Mouse (Mus musculus) heart, postnatal 0 days (tissue): ENCODE results near the gene Tmem87b. TPM values are rescaled to one million over a fixed set of nuclear protein-coding genes. Genes with fewer than 3 reads are reported as not detected.
A peak's percentile ranks its signal among the peaks of the same experiment; 100 is the strongest.

ENCODE experiments used
- ATAC-seq: fragments of 200-750 bp; cut with Nextera tagmentation; 2 replicates; pipeline ENCODE4 v1.8.0; 2017; ENCODE audit warnings: low read depth, moderate number of reproducible peaks, moderate library complexity; ENCODE audit not compliant: insufficient read depth
- DNase-seq: peaks from one replicate; pipeline ENCODE4 v3.0.0-alpha.2; 2016; ENCODE audit warnings: low spot score
- H3K27ac ChIP-seq: fragments of 300-500 bp; sonication (generic); 2 replicates; pipeline ENCODE4 v1.5.1; 2014; ENCODE audit warnings: low read depth, mild to moderate bottlenecking
- H3K27me3 ChIP-seq: fragments of 300-500 bp; sonication (generic); 2 replicates; pipeline ENCODE4 v1.6.1; 2014; ENCODE audit warnings: low read length, mixed read lengths; ENCODE audit not compliant: control insufficient read depth, insufficient read depth
- H3K36me3 ChIP-seq: fragments of 300-500 bp; sonication (generic); replicated peaks from 2 replicates; pipeline ENCODE4 v1.6.1; 2014; ENCODE audit warnings: low read length, mixed read lengths; ENCODE audit not compliant: control insufficient read depth, insufficient read depth
- H3K4me1 ChIP-seq: fragments of 300-500 bp; sonication (generic); 2 replicates; pipeline ENCODE4 v1.6.1; 2014; ENCODE audit warnings: antibody characterized with exemption; ENCODE audit not compliant: control insufficient read depth, insufficient read depth
- H3K4me2 ChIP-seq: fragments of 300-500 bp; sonication (generic); 2 replicates; pipeline ENCODE4 v1.6.1; 2014; ENCODE audit warnings: low read depth, mild to moderate bottlenecking, low read length, moderate library complexity
- H3K4me3 ChIP-seq: fragments of 300-500 bp; sonication (generic); 2 replicates; pipeline ENCODE4 v1.5.1; 2014; ENCODE audit warnings: low read depth, low read length
- H3K9ac ChIP-seq: fragments of 300-500 bp; sonication (generic); replicated peaks from 2 replicates; pipeline ENCODE4 v1.6.1; 2014; ENCODE audit warnings: low read depth, low read length, mixed read lengths
- H3K9me3 ChIP-seq: fragments of 300-500 bp; sonication (generic); replicated peaks from 2 replicates; pipeline ENCODE4 v1.6.1; 2016; ENCODE audit warnings: low read length; ENCODE audit not compliant: control insufficient read depth
- CTCF ChIP-seq: IDR thresholded peaks from 2 replicates; pipeline ENCODE4 v1.5.1; 2016; ENCODE audit warnings: antibody characterized with exemption, control low read depth, low read depth
- EP300 ChIP-seq: IDR thresholded peaks from 2 replicates; pipeline ENCODE4 v1.6.1; 2016; ENCODE audit warnings: antibody characterized with exemption, low read depth
- WGBS: fragments of 180-500 bp; shearing (Covaris S2); extraction: QIAGEN DNeasy Blood & Tissue Kit; methylation state at CpG from one replicate; pipeline ENCODE4 v1.1.7; 2014; 5-methylcytosine and 5-hydroxymethylcytosine counted together
- polyA plus RNA-seq: library from polyadenylated mRNA; unstranded; fragments of >200 nt; fragmentation: Nextera tagmentation; extraction: Ambion mirVana; gene quantifications from 2 replicates; pipeline ENCODE4 v1.2.1, GENCODE M21; 2015
- total RNA-seq: library from RNA; depleted of rRNA; stranded (reverse); fragments of >200 nt; gene quantifications from 2 replicates; pipeline ENCODE4 v1.2.3, GENCODE M21; 2014; ENCODE audit warnings: low replicate concordance; rRNA removed

Tmem87b gene
- total and polyA plus RNA-seq, 2 experiments from 2014 or later = 23.7 to 29.5 TPM

DNA sequence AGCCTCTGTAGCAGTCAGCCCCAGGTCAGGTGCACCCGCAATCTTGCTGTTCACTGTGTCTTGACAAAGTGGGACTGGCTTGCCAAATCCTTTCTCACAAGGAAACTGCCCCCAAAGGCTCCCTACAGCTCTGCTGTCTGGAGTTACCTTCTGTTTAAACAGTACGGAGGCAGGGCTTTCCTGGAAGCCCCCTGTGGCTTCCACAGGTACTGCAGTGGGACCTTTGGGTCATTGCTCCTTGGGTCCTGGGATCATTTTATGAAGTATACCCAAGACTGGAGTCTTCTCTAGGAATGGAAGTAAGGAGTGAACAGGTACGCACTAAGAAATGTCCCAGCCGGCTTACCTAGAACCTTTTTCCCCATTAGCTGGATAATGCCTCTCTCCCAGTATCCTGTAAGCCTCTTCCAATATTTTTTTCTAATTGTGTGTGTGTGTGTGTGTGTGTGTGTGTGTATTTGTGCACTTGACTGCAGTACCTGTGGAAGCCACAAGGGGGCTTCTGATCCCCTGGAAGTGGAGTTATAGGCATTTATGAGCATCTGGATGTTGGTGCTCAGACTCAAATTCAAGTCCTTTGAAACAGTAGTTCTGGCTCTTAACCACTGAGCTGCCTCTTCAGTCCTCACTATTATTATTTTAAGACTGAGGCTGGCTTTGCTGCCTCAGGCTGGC, 72.9 kb downstream of the Tmem87b start:
- Histone ChIP-seq H3K9me3 (no peaks in the 10 kb centered on the region), H3K4me2 (no peak overlapping the region), H3K9ac (no peak overlapping the region), H3K4me3 (no peak overlapping the region), H3K27me3 (no peaks in the 10 kb centered on the region), H3K4me1 (0 out of 2 replicates have a peak, but pooled peaks cover 4% of the 10 kb centered on the region), H3K27ac (no peak overlapping the region), H3K36me3 (no peaks in the 10 kb centered on the region)
- ATAC-seq = no peak
- WGBS = 84% methylated on average over 4 of the region's 4 CpGs
- TF ChIP-seq CTCF = no peak
- TF ChIP-seq EP300 = no peak
- DNase-seq = no peak

DNA sequence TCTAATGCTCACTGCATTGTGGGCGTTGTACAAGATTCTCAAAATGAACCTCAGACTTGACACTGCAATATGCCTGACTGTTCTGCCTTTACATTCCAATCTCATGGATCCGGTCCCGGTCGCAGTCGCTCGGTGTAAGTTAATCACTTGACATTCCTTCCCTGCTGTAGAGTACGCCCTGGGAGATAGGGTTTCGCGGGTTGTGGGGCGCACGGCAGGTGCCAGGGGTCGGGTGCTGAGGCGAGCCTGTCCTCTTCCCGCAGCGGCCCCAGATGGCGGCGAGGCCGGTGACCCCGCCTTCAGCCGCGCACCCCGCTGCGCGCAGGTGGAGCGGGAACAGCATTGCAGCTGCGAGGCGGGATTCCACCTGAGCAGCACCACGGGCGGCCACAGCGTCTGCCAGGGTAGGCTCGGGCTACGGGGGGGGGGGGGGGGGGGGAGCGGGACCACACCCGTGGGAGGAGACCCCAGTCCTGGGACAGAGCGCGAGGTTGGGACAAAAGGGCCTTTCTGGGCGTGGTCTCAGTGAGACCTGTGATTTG, 74.3 kb downstream of the Tmem87b start:
- Histone ChIP-seq H3K4me2 (peak overlapping the region; percentile 71), H3K9ac (no peak overlapping the region), H3K36me3 (no peaks in the 10 kb centered on the region), H3K27ac (no peak overlapping the region), H3K4me3 (peak overlapping the region; percentile 36), H3K9me3 (no peaks in the 10 kb centered on the region), H3K27me3 (no peaks in the 10 kb centered on the region), H3K4me1 (0 out of 2 replicates have a peak, but pooled peaks cover 4% of the 10 kb centered on the region)
- DNase-seq = no peak
- 4% methylated on average over 34 of the region's 37 CpGs for whole genome bisulfite sequencing
- TF ChIP-seq CTCF (no peak), EP300 (no peak)
- ATAC-seq = peak; percentile 53; the same call in 1 of the 2 replicates

DNA sequence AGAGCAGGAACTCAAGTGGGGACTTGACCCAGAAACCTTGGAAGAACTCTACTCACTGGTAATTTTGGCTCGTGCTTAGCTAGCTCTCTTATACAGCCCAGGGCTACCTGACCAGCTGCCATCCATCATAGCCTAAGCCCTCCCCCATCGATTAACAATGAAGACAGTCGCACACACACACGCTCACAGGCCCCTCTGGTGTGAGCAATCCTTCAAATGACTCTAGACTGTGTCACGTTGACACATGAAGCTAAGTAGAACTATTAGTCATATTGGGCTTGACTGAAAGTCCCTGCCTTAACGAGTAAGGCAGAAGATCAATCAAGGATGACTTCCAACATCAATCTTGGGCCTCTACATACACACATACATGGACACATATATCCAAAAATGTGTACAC, 84.9 kb downstream of the Tmem87b start:
- DNase-seq (no peak), ATAC-seq (no peak)
- 80% methylated on average over 6 of the region's 6 CpGs for WGBS
- Histone ChIP-seq H3K27me3 (no peaks in the 10 kb centered on the region), H3K36me3 (no peaks in the 10 kb centered on the region), H3K27ac (no peak overlapping the region), H3K9ac (no peak overlapping the region), H3K4me1 (no peaks in the 10 kb centered on the region), H3K9me3 (peaks cover 3% of the 10 kb centered on the region; the same call in 1 of the 2 replicates), H3K4me3 (no peak overlapping the region), H3K4me2 (no peak overlapping the region)
- no peak for TF ChIP-seq CTCF
- TF ChIP-seq EP300 = no peak

DNA sequence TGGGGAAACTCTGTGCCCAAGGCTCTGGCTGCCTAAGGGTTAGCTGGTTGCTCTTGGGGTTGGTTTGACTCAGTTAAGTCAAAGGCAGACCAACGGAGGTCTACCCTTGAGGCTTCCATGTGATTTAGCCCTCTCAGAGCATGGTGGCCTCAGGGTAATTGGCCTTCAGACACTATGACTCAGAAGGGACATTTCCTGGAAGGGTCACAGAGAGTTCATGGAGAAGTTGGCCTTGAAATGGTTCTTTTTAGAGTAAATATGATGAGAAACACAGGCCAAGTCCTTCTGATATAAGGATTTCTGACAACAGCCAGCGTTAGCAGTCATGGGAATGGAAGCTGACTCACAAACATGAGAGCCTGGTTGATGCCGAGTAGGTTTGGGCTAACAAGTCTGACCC, 85.7 kb downstream of the Tmem87b start:
- DNase-seq (no peak), ATAC-seq (no peak)
- Histone ChIP-seq H3K9me3 (peaks cover 3% of the 10 kb centered on the region; the same call in 1 of the 2 replicates), H3K4me2 (no peak overlapping the region), H3K4me1 (no peaks in the 10 kb centered on the region), H3K9ac (no peak overlapping the region), H3K36me3 (no peaks in the 10 kb centered on the region), H3K27me3 (no peaks in the 10 kb centered on the region), H3K4me3 (no peak overlapping the region), H3K27ac (no peak overlapping the region)
- TF ChIP-seq CTCF (no peak), EP300 (no peak)
- 70% methylated on average over 3 of the region's 3 CpGs for WGBS

Other genes with a start within 250 kb of the Tmem87b start
- gene Spdye4c, start 226.9 kb upstream of the Tmem87b start, total RNA-seq = not detected in 2 replicates
- gene Spdye4c, start 226.9 kb upstream of the Tmem87b start, polyA plus RNA-seq = not detected in 2 replicates
- 33.8 and 69.5 TPM in 2 replicates for gene Anapc1, start 130.7 kb upstream of the Tmem87b start, total RNA-seq
- 14.1 and 16.1 TPM in 2 replicates for gene Anapc1, start 130.7 kb upstream of the Tmem87b start, polyA plus RNA-seq
- gene Mertk, start 119.2 kb upstream of the Tmem87b start, total RNA-seq = 4.6 and 6.1 TPM in 2 replicates
- 2.3 TPM in 2 replicates for gene Mertk, start 119.2 kb upstream of the Tmem87b start, polyA plus RNA-seq
- 0.93 TPM in 1 of 2 replicates, not detected in the other for gene Fbln7, start 44.9 kb downstream of the Tmem87b start, total RNA-seq
- 0.42 and 0.62 TPM in 2 replicates for gene Fbln7, start 44.9 kb downstream of the Tmem87b start, polyA plus RNA-seq
- gene Zc3h8, start 126.0 kb downstream of the Tmem87b start, total RNA-seq = 1.4 TPM in 1 of 2 replicates, not detected in the other
- 6.8 and 7.3 TPM in 2 replicates for gene Zc3h8, start 126.0 kb downstream of the Tmem87b start, polyA plus RNA-seq
- gene Zc3h6, start 149.3 kb downstream of the Tmem87b start, total RNA-seq = 1.7 and 1.8 TPM in 2 replicates
- 3.0 and 3.2 TPM in 2 replicates for gene Zc3h6, start 149.3 kb downstream of the Tmem87b start, polyA plus RNA-seq
- gene Gm10762, start 149.6 kb downstream of the Tmem87b start, total RNA-seq = 7.7 and 31.0 TPM in 2 replicates
- gene Gm10762, start 149.6 kb downstream of the Tmem87b start, polyA plus RNA-seq = 15.0 and 19.0 TPM in 2 replicates
- 0.54 TPM in 1 of 2 replicates, not detected in the other for gene Vinac1, start 230.1 kb downstream of the Tmem87b start, total RNA-seq
- 0.03 TPM in 1 of 2 replicates, not detected in the other for gene Vinac1, start 230.1 kb downstream of the Tmem87b start, polyA plus RNA-seq
- gene Ttl, start 247.8 kb downstream of the Tmem87b start, total RNA-seq = 7.1 and 9.4 TPM in 2 replicates
- gene Ttl, start 247.8 kb downstream of the Tmem87b start, polyA plus RNA-seq = 5.6 and 6.4 TPM in 2 replicates